Mouse (Mus musculus) MEL (cell line): ENCODE measurements at regions not wholly inside any gene's neighbourhood (a gene's known extent, or its start where the extent isn't known, plus 50 kb on each side); places are given as distances from the start of the nearest gene placed in this dataset.

Experiments
- CHD2 ChIP-seq: IDR thresholded peaks from 2 replicates; pipeline ENCODE4 v1.6.1; 2011; ENCODE audit warnings: low read length, improper control_type of control experiment
- MYB ChIP-seq: IDR thresholded peaks from 2 replicates; pipeline ENCODE4 v1.6.1; 2011; ENCODE audit warnings: mild to moderate bottlenecking, low read depth, low read length, improper control_type of control experiment

DNA sequence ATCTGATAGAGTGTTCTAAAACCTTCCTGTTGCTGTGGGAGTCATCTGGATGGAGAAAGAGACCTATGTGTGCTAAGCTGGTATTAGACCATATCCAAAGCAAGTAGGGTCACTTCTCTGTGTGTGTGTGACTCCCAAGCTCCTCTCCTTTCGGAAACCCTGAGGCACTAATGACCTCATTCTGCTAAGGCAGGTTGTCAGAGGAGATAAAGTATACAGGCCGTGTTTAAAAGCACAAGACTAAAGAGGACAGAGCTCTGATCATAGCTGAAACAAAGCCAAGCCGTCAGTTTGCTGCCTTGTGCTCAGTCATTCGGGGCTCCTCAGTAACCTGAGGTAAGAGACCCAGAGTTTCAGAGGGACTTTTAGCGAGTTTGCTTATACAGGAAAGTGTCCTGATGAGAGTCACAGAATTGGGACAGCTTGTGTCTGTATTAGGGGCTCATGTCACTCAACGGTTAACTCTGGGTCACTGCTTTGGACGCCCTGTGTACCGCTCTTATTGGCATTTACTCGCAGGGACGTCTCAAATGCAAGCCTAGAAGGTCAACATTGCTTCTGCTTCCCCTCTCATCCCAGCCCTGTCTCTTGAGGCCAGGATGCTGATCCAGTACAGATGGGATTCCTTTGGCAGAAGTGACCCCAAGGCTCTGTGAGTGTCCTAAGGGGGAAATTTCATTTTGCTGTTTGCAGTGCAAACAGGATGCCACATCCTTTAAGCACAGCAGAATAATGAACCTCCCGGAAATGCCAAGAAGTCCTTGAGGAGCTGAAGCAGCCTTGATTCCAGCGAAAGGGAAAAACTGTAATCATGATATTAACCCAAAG is 70.7 kb upstream of the Barx2 start:
- TF ChIP-seq CHD2 (no peak), MYB (no peak)
